Mouse (Mus musculus) testis, adult 2 months (tissue): ENCODE data around the gene 4430402I18Rik.

ENCODE experiments used
- CTCF ChIP-seq: fragments of 200-500 bp; IDR thresholded peaks from 2 replicates; pipeline ENCODE4 v1.5.1; 2012; ENCODE audit warnings: low read depth, mild to moderate bottlenecking, inconsistent platforms, low read length, moderate library complexity; ENCODE audit not compliant: control insufficient read depth, insufficient read depth, insufficient replicate concordance
- POLR2A ChIP-seq: fragments of 200-500 bp; IDR thresholded peaks from 2 replicates; pipeline ENCODE4 v1.6.1; 2012; ENCODE audit warnings: low read depth, mild to moderate bottlenecking, inconsistent platforms, low read length, moderate library complexity; ENCODE audit not compliant: control insufficient read depth

- no peak for TF ChIP-seq POLR2A
- peak; percentile 58; the same call in 1 of the 2 replicates for TF ChIP-seq CTCF
Observed at GRCm38 (mm10) chr19:28883126-28883525, 84.5 kb downstream of the 4430402I18Rik start.
